Mouse (Mus musculus): ENCODE data around the gene Ppp2r5e. TPM values are rescaled to one million over a fixed set of nuclear protein-coding genes. Genes with fewer than 3 reads are reported as not detected.

Ppp2r5e gene
- polyA plus RNA-seq, 1 experiment from 2014 or later: 19.3 TPM

DNA sequence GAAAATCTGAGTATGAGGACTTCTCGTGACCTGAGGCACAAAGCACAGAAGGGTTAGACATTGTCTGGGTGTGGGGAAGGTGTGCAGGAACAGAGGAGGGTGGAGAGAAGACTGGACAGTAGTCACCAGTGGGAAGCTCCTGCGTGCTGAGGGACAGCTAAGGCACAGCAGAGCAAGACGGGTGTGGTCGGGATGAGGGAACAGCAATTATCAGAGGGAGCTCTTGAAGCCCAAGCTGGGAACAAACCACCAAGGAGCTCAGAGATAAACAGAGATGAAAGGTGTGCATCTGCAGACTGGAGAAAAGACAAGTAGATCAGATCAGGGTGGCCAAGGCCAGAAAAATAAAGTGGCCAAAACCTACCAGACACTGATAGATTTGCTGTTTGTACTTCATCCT is 114.0 kb downstream of the Ppp2r5e start:
- WGBS: 97% methylated on average over 4 of the region's 4 CpGs
- no peaks in the 10 kb centered on the region for H3K9me3 ChIP-seq (replicated peaks)
- no peak overlapping the region for H3K4me3 ChIP-seq (replicated peaks)
- H3K36me3 ChIP-seq: no peaks in the 10 kb centered on the region
- no peak overlapping the region for H3K9ac ChIP-seq (replicated peaks)
- no peaks in the 10 kb centered on the region for H3K27me3 ChIP-seq (replicated peaks)
- ATAC-seq (ENCODE audit: low FRiP score): no peak
- H3K27ac ChIP-seq (replicated peaks): no peak overlapping the region
- no peak overlapping the region for H3K4me2 ChIP-seq
- H3K4me1 ChIP-seq: 0 out of 2 replicates have a peak, but pooled peaks cover 2% of the 10 kb centered on the region

DNA sequence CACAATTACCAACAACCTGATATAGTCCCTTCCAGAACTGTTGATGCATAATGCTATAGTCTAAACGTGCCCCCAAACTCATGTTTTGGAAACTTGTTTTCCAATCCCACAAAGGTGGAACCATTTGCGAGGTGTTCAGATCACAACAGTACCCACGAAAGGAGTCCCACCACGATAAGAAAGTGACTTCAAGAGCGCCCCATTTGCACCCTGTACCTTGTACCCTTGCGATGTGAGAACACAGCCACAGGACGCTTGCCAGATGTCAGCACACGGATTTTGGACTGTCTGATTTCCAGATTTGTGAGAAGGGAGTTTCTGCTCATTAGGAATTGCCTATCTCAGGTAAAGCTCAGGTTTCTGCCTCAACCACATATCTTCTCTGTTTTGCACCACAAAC is 116.0 kb downstream of the Ppp2r5e start:
- Histone ChIP-seq H3K4me2 (no peak overlapping the region), H3K9ac (replicated peaks) (no peak overlapping the region), H3K27ac (replicated peaks) (no peak overlapping the region), H3K36me3 (no peaks in the 10 kb centered on the region), H3K4me3 (replicated peaks) (no peak overlapping the region), H3K27me3 (replicated peaks) (no peaks in the 10 kb centered on the region), H3K4me1 (0 out of 2 replicates have a peak, but pooled peaks cover 2% of the 10 kb centered on the region), H3K9me3 (replicated peaks) (no peaks in the 10 kb centered on the region)
- 92% methylated on average over 8 of the region's 8 CpGs for WGBS
- ATAC-seq (ENCODE audit: low FRiP score): no peak

DNA sequence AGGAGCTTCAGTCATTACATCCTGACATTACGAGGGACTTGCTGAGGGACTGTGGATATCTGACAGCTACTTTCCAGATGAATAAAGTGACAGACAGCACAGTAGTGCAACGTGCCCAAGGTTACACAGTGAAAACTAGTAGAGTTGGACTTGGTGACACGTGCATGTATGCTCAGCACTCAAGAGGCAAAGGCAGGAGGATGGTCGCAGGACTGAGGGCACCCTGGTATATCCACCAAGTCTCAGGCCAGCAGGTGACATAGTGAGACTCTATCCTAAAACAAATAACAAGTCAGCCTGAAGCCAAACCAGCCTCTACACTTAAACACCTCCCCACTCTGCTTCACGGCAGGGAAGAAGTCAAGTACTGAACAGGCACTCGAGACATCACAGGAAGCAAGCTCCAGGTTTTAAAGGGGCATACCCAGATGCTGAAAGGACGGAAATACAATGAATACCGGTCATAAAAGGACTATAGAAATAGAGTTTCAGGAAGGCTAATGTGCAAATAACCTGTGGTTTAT is 116.6 kb downstream of the Ppp2r5e start:
- Histone ChIP-seq H3K4me2 (no peak overlapping the region), H3K9ac (replicated peaks) (no peak overlapping the region), H3K27me3 (replicated peaks) (no peaks in the 10 kb centered on the region), H3K36me3 (no peaks in the 10 kb centered on the region), H3K4me1 (0 out of 2 replicates have a peak, but pooled peaks cover 2% of the 10 kb centered on the region), H3K9me3 (replicated peaks) (no peaks in the 10 kb centered on the region), H3K4me3 (replicated peaks) (no peak overlapping the region), H3K27ac (replicated peaks) (no peak overlapping the region)
- ATAC-seq (ENCODE audit: low FRiP score): no peak
- WGBS: 77% methylated on average over 8 of the region's 8 CpGs

DNA sequence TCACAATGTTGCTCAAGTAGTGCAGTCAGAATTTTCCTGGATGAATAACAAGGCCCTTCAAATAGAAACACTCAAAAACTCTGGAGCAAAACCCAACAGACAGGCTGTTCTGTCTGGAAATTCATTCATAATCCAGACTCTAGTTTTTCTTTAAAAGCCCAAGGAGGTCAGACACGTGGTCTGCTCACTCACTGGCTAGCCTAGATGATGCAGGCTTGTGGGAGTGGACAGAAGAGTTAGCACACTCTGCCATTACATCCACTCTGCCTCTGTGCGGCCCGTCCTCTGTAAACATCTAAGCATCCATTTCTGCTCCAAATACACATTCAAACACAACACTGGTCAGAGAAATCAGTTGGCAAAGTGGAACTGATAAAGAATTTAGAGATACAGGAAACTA is 117.4 kb downstream of the Ppp2r5e start:
- Histone ChIP-seq H3K9me3 (replicated peaks) (no peaks in the 10 kb centered on the region), H3K27me3 (replicated peaks) (no peaks in the 10 kb centered on the region), H3K4me1 (0 out of 2 replicates have a peak, but pooled peaks cover 2% of the 10 kb centered on the region), H3K9ac (replicated peaks) (no peak overlapping the region), H3K4me2 (no peak overlapping the region), H3K36me3 (no peaks in the 10 kb centered on the region), H3K27ac (replicated peaks) (no peak overlapping the region), H3K4me3 (replicated peaks) (no peak overlapping the region)
- 91% methylated on average over 3 of the region's 3 CpGs for WGBS
- no peak for ATAC-seq (ENCODE audit: low FRiP score)

DNA sequence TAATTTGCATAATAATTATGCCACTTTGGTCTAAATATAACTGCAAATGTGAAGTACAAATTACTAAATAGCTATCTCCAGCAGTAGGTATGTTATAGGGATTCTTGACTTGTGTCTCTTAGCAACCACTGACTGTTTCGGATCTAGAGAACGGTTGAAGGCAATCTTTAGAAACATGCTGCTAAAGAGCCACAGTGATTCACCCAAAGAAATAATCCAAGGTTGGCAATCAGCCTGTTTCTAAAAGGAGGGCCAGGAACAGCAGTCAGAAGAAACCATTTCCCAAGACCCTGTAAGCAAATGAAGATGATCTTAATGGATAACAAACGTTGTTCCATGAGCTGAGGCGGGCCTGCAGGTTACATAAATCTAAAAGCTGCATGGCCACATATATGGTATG is 117.9 kb downstream of the Ppp2r5e start:
- Histone ChIP-seq H3K9ac (replicated peaks) (no peak overlapping the region), H3K4me3 (replicated peaks) (no peak overlapping the region), H3K27ac (replicated peaks) (0 out of 2 replicates have a peak overlapping the region, but pooled peaks have one; percentile 52), H3K4me1 (0 out of 2 replicates have a peak, but pooled peaks cover 2% of the 10 kb centered on the region), H3K27me3 (replicated peaks) (no peaks in the 10 kb centered on the region), H3K9me3 (replicated peaks) (no peaks in the 10 kb centered on the region), H3K36me3 (no peaks in the 10 kb centered on the region), H3K4me2 (no peak overlapping the region)
- ATAC-seq (ENCODE audit: low FRiP score): no peak
- 53% methylated on average over 4 of the region's 4 CpGs for WGBS

DNA sequence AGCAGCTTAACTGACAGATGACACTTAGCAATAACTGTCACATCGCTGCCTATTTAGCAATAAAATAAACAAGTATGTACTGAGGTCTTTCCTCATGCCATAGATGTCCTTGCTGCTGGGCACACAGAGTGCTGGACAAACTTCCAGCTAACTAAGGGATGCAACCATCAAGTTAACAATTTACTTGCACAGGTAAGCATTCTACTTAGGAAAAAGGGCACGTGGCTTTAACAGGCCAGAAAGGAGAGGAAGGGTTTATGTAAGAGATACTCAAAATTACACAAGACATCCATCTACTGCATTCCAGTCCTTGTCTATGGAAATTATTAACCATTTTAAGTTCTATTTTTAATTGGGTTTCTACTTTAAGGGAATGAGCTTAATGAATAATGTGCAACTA is 123.0 kb downstream of the Ppp2r5e start:
- WGBS: 96% methylated on average over 2 of the region's 2 CpGs
- Histone ChIP-seq H3K27ac (replicated peaks) (no peak overlapping the region), H3K27me3 (replicated peaks) (no peaks in the 10 kb centered on the region), H3K4me2 (no peak overlapping the region), H3K9me3 (replicated peaks) (no peaks in the 10 kb centered on the region), H3K4me1 (peaks cover 10% of the 10 kb centered on the region), H3K9ac (replicated peaks) (no peak overlapping the region), H3K36me3 (no peaks in the 10 kb centered on the region), H3K4me3 (replicated peaks) (no peak overlapping the region)
- no peak for ATAC-seq (ENCODE audit: low FRiP score)

DNA sequence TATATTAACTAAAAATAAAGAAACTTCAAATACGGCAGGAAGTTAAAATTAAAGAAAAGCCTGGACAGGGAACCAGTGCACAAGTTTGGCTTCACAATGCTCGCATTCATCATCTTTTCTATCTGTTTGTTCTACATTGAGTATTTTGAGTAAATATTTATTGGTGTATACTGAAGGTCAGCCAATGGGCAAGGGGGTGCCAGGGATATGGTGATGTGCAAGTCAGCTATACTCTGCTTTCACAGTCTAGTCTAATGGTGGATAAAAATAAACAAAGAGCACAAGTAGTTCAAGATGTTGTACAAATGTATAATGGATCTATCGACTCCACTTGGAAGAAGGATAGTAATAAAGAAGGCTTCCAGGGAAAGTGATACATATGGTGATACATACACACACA is 123.9 kb downstream of the Ppp2r5e start:
- peaks cover 7% of the 10 kb centered on the region for H3K4me1 ChIP-seq
- no peak overlapping the region for H3K27ac ChIP-seq (replicated peaks)
- no peak for ATAC-seq (ENCODE audit: low FRiP score)
- H3K9me3 ChIP-seq (replicated peaks): no peaks in the 10 kb centered on the region
- no peak overlapping the region for H3K9ac ChIP-seq (replicated peaks)
- 87% methylated on average over 3 of the region's 3 CpGs for WGBS
- H3K27me3 ChIP-seq (replicated peaks): no peaks in the 10 kb centered on the region
- H3K4me3 ChIP-seq (replicated peaks): no peak overlapping the region
- H3K4me2 ChIP-seq: no peak overlapping the region
- H3K36me3 ChIP-seq: 0 out of 2 replicates have a peak, but pooled peaks cover under 1% of the 10 kb centered on the region

DNA sequence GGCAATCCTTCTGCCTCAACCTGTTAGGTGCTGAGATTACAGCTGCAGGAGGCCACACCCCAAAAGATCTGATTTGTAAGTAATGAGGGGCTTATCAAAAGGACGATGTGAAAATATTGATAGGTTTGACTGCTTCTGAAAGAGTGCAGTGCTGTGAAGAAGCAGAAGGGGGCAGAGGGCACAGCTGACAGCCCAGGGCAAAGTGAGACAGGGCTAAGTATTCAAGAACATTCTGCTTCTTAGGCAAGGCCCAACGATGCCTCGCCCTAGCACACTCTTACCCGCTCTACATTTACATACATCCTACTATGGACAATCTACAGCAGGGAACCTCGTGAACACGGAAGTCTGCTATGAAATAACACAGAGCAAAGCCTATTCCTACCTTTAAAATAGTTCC is 128.2 kb downstream of the Ppp2r5e start:
- H3K9ac ChIP-seq (replicated peaks): no peak overlapping the region
- H3K4me3 ChIP-seq (replicated peaks): no peak overlapping the region
- ATAC-seq (ENCODE audit: low FRiP score): no peak
- H3K27ac ChIP-seq (replicated peaks): no peak overlapping the region
- no peaks in the 10 kb centered on the region for H3K9me3 ChIP-seq (replicated peaks)
- WGBS: 92% methylated on average over 6 of the region's 6 CpGs
- no peaks in the 10 kb centered on the region for H3K27me3 ChIP-seq (replicated peaks)
- peaks cover 32% of the 10 kb centered on the region for H3K36me3 ChIP-seq
- H3K4me2 ChIP-seq: no peak overlapping the region
- H3K4me1 ChIP-seq: peaks cover 7% of the 10 kb centered on the region

DNA sequence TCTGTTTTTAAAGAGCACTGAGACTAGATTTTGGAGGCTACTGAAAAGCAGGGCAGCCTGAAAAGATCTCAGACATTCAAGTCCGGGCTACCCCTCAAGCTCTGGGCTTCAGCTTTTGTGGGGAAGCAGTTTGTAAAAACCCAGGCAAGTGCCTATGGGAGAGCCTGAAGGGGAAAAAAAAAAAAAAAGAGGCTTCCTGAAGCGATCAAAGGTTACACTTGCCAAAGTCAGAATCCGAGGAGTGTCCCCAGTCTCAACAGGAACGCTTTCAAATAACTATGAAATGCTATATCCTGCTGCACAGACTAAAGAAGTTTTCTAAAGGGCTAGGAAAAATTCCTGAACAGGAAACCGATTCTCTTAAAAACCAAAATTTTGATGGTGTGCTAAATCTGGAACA is 128.9 kb downstream of the Ppp2r5e start:
- H3K27me3 ChIP-seq (replicated peaks): no peaks in the 10 kb centered on the region
- H3K27ac ChIP-seq (replicated peaks): no peak overlapping the region
- H3K4me1 ChIP-seq: peaks cover 7% of the 10 kb centered on the region
- H3K9me3 ChIP-seq (replicated peaks): no peaks in the 10 kb centered on the region
- no peak overlapping the region for H3K4me3 ChIP-seq (replicated peaks)
- no peak for ATAC-seq (ENCODE audit: low FRiP score)
- H3K9ac ChIP-seq (replicated peaks): no peak overlapping the region
- WGBS: 87% methylated on average over 5 of the region's 5 CpGs
- H3K4me2 ChIP-seq: no peak overlapping the region
- H3K36me3 ChIP-seq: peaks cover 36% of the 10 kb centered on the region

DNA sequence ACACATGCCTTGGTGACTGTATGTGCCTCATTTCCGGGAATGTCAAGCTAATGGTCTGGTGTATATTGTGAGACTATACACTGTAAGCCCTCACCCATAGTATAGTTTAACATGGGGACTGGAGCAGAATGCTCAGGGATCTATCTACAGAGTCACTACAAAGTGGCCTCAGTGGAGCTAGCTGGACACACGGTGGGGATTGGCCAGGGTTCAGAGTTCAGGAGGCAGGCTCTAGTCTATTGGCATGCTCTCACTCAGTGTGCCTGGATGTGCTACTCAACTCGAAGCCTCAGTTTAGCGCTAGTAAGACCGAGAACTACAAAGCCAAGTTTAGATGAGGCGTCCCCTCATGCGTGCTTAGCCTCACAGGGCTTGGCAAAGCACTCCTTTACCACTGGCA is 129.8 kb downstream of the Ppp2r5e start:
- ATAC-seq (ENCODE audit: low FRiP score): no peak
- Histone ChIP-seq H3K36me3 (peaks cover 44% of the 10 kb centered on the region), H3K9me3 (replicated peaks) (no peaks in the 10 kb centered on the region), H3K27ac (replicated peaks) (no peak overlapping the region), H3K4me2 (no peak overlapping the region), H3K27me3 (replicated peaks) (no peaks in the 10 kb centered on the region), H3K4me3 (replicated peaks) (no peak overlapping the region), H3K4me1 (peaks cover 7% of the 10 kb centered on the region), H3K9ac (replicated peaks) (no peak overlapping the region)
- WGBS: 92% methylated on average over 7 of the region's 7 CpGs

DNA sequence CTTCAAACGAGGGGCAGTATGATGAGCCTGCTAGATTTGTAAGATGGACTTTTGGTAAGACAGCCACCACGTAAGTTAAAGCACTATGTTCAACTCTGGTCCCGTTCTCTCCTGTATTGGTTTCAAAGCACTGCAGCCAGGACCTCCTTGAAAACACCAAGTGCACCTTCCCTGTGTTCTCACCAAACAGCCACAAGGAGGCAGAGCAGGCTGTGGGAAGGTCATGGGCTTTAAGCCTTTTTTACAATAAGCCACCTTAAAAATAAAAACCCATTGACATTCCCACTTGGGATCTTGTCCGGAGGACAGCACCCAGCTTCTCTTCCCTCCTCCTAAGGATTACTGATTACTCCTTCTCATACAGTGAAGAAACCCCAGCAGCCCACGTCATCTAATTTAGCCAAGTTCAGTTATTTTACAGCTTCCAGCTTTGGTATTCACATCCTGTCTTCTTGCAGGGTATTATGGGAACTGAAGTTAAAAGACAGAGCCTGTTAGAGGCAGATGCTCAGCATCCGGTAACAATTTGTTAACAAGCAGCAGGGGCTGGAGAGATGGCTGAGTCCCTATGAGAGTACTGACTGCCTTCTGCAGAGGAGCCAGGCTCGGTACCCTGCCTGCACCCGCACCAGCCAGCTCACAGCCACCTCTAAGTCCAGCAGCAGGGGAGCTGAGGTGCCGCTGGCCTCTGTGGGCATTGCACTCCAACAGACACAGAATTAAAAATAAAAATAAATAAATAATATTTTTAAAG is 131.9 kb downstream of the Ppp2r5e start:
- 0 out of 2 replicates have a peak overlapping the region, but pooled peaks have one; percentile 6 for H3K27ac ChIP-seq (replicated peaks)
- H3K9ac ChIP-seq (replicated peaks): no peak overlapping the region
- H3K4me2 ChIP-seq: no peak overlapping the region
- H3K27me3 ChIP-seq (replicated peaks): no peaks in the 10 kb centered on the region
- no peaks in the 10 kb centered on the region for H3K4me1 ChIP-seq
- ATAC-seq (ENCODE audit: low FRiP score): no peak; the same call in 1 of the 2 replicates
- H3K36me3 ChIP-seq: peaks cover 62% of the 10 kb centered on the region
- no peak overlapping the region for H3K4me3 ChIP-seq (replicated peaks)
- H3K9me3 ChIP-seq (replicated peaks): no peaks in the 10 kb centered on the region
- 78% methylated on average over 9 of the region's 9 CpGs for WGBS

DNA sequence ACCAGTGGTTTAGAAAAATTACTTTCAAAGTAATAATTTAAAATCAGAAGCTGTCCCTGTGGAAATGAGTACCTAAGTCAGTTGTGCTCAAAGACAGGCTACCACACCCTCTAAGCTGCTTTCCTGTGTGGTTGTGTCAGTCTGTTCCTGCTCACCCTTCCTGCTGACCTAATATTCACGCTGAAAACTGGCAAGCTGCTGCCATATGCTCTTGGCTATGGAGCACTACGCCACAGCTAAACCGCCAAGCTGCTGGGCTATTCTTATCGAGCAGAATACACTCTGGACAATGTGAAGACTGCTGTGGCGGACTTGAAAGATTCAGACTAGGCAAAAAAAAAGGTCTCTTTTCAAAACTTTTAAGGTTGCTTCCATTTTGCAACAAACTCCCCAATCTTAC is 135.5 kb downstream of the Ppp2r5e start:
- Histone ChIP-seq H3K4me3 (replicated peaks) (no peak overlapping the region), H3K9ac (replicated peaks) (no peak overlapping the region), H3K27ac (replicated peaks) (no peak overlapping the region), H3K27me3 (replicated peaks) (no peaks in the 10 kb centered on the region), H3K36me3 (peaks cover 62% of the 10 kb centered on the region), H3K4me2 (no peak overlapping the region), H3K4me1 (no peaks in the 10 kb centered on the region), H3K9me3 (replicated peaks) (no peaks in the 10 kb centered on the region)
- WGBS: 92% methylated on average over 5 of the region's 5 CpGs
- ATAC-seq (ENCODE audit: low FRiP score): no peak
